Mouse (Mus musculus): ENCODE measurements around the gene Tbc1d22a. TPM values are rescaled to one million over a fixed set of nuclear protein-coding genes. Genes with fewer than 3 reads are reported as not detected.
A peak's percentile ranks its signal among the peaks of the same experiment; 100 is the strongest.

Tbc1d22a gene
- polyA plus RNA-seq, 1 experiment from 2014 or later = 13.2 TPM

DNA sequence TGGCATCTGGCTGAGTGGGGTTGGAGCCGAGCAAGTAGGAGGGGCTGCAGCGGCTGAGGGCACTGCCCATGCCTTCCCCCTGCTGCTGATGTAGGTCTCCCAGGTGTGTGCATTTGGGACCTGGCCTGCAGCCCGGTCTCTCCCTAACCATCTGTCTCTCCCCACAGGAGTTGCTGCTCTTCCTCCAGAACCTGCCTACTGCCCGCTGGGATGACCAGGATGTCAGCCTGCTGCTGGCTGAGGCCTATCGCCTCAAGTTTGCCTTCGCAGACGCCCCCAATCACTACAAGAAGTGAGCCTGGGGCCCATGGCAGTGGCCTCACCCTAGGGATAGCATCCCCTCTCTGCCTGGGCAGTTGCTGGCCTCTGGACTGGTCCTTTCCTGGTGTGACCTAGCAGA, 282.4 kb downstream of the Tbc1d22a start:
- H3K9ac ChIP-seq (ENCODE audit: low read depth, low read length) = no peak overlapping the region; the same call in 1 of the 2 replicates
- no peak overlapping the region for H3K4me2 ChIP-seq (ENCODE audit: low read length)
- no peaks in the 10 kb centered on the region for H3K36me3 ChIP-seq (ENCODE audit: control insufficient read depth, insufficient read depth, low read length)
- H3K27ac ChIP-seq (ENCODE audit: low read depth, low read length) = no peak overlapping the region
- WGBS = 80% methylated on average over 7 of the region's 7 CpGs
- no peak for ATAC-seq
- H3K9me3 ChIP-seq (ENCODE audit: control insufficient read depth, low read length) = no peaks in the 10 kb centered on the region
- H3K4me3 ChIP-seq (ENCODE audit: low read length) = no peak overlapping the region
- no peaks in the 10 kb centered on the region for H3K27me3 ChIP-seq (replicated peaks; ENCODE audit: control insufficient read depth, insufficient read depth, low read length)
- H3K4me1 ChIP-seq (ENCODE audit: control insufficient read depth, insufficient read depth, low read depth, low read length) = no peaks in the 10 kb centered on the region; the same call in 1 of the 2 replicates

DNA sequence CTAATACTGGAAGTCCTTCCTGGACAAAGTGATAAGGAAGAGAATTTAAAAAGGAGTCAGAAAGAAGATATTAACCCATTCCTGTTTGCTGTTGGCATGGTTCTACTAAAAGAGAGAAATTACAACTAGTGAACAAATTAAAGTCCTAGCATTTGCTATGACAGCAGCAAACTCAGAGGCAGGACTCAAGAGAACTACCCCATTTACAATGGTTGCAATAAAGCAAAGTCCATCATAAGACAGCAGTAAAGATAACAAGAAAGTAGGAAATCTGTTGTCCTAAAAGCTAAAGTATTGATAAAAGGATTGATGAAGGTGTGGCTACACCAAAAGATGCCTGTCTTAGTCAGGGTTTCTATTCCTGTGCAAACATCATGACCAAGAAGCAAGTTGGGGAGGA, 286.3 kb downstream of the Tbc1d22a start:
- H3K4me1 ChIP-seq (ENCODE audit: control insufficient read depth, insufficient read depth, low read depth, low read length) = no peaks in the 10 kb centered on the region
- no peak overlapping the region for H3K4me2 ChIP-seq (ENCODE audit: low read length)
- ATAC-seq = no peak
- H3K9me3 ChIP-seq (ENCODE audit: control insufficient read depth, low read length) = no peaks in the 10 kb centered on the region
- no peak overlapping the region for H3K27ac ChIP-seq (ENCODE audit: low read depth, low read length)
- H3K36me3 ChIP-seq (ENCODE audit: control insufficient read depth, insufficient read depth, low read length) = no peaks in the 10 kb centered on the region
- no peak overlapping the region for H3K9ac ChIP-seq (ENCODE audit: low read depth, low read length)
- H3K27me3 ChIP-seq (replicated peaks; ENCODE audit: control insufficient read depth, insufficient read depth, low read length) = no peaks in the 10 kb centered on the region
- no peak overlapping the region for H3K4me3 ChIP-seq (ENCODE audit: low read length)

DNA sequence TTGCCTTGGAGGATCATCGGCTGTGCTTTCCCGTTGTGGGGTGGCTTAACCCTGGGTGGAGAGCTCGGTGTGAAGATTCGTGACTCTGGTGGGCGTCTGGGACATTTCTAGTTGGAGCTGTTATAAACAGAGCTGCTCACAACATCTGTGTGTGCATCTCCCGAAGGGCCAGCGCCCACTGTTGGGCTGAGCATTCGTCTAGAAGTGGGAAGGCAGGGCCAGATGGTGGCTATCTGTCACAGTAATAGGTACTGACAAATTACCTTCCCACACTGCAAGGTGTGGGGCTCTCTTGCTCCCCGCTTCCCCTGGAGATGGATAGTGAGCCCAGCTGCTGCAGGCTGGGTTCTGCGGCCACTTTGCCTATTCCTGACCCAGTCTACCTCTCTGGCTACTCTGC, 289.2 kb downstream of the Tbc1d22a start:
- H3K4me1 ChIP-seq (ENCODE audit: control insufficient read depth, insufficient read depth, low read depth, low read length) = 0 out of 2 replicates have a peak, but pooled peaks cover under 1% of the 10 kb centered on the region
- no peak overlapping the region for H3K4me3 ChIP-seq (ENCODE audit: low read length)
- H3K27ac ChIP-seq (ENCODE audit: low read depth, low read length) = no peak overlapping the region
- 63% methylated on average over 10 of the region's 10 CpGs for WGBS
- H3K9me3 ChIP-seq (ENCODE audit: control insufficient read depth, low read length) = no peaks in the 10 kb centered on the region
- H3K4me2 ChIP-seq (ENCODE audit: low read length) = no peak overlapping the region
- no peaks in the 10 kb centered on the region for H3K36me3 ChIP-seq (ENCODE audit: control insufficient read depth, insufficient read depth, low read length)
- H3K9ac ChIP-seq (ENCODE audit: low read depth, low read length) = no peak overlapping the region
- no peaks in the 10 kb centered on the region for H3K27me3 ChIP-seq (replicated peaks; ENCODE audit: control insufficient read depth, insufficient read depth, low read length)
- ATAC-seq = peak; percentile 40; the same call in 1 of the 2 replicates

DNA sequence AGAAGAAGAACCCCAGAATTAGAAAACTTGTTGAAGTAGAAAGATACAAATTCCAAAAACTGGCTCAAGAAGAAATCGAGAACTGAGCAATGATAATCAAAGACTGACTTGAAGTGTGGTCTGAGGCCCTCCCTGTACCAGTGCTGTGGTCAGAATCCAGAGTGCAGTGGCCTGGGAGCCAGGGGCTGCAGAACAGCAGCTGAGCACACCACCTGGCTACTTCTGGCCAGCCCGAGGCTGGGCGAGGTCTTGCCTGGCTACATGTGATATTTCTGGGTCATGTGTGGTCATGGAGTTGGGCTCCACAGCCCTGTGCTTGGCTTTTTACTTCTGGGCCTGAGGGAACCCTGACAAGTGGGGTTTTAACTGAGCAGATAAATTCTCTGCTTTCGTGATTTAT, 292.4 kb downstream of the Tbc1d22a start:
- no peak overlapping the region for H3K27ac ChIP-seq (ENCODE audit: low read depth, low read length)
- ATAC-seq = no peak
- H3K36me3 ChIP-seq (ENCODE audit: control insufficient read depth, insufficient read depth, low read length) = no peaks in the 10 kb centered on the region
- no peak overlapping the region for H3K9ac ChIP-seq (ENCODE audit: low read depth, low read length)
- H3K4me2 ChIP-seq (ENCODE audit: low read length) = no peak overlapping the region
- no peaks in the 10 kb centered on the region for H3K9me3 ChIP-seq (ENCODE audit: control insufficient read depth, low read length)
- H3K4me3 ChIP-seq (ENCODE audit: low read length) = no peak overlapping the region
- no peaks in the 10 kb centered on the region for H3K27me3 ChIP-seq (replicated peaks; ENCODE audit: control insufficient read depth, insufficient read depth, low read length)
- 80% methylated on average over 4 of the region's 4 CpGs for WGBS
- peaks cover 16% of the 10 kb centered on the region for H3K4me1 ChIP-seq (ENCODE audit: control insufficient read depth, insufficient read depth, low read depth, low read length)

DNA sequence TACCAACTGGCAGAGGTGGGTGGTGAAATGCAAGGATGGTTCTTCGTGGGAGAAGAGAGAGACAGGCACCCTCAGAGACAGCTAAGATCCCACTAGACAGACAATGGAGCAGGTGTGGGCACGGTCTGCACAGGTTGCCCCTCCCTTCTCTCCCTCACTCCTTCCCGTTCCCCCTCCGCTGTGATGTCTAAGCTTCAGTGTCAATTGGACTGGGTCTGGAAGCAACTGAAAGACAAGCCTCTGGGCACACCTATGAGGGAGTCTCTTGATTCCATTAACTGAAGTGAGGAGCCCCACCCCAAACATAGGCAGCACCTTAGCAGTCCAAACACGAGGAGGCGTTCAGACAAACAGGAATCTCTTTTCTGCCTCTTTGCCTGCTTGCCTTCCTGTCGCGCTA, 293.3 kb downstream of the Tbc1d22a start:
- Histone ChIP-seq H3K27ac (ENCODE audit: low read depth, low read length) (no peak overlapping the region), H3K4me3 (ENCODE audit: low read length) (no peak overlapping the region), H3K9me3 (ENCODE audit: control insufficient read depth, low read length) (no peaks in the 10 kb centered on the region), H3K4me2 (ENCODE audit: low read length) (no peak overlapping the region), H3K36me3 (ENCODE audit: control insufficient read depth, insufficient read depth, low read length) (no peaks in the 10 kb centered on the region), H3K27me3 (replicated peaks; ENCODE audit: control insufficient read depth, insufficient read depth, low read length) (no peaks in the 10 kb centered on the region), H3K9ac (ENCODE audit: low read depth, low read length) (no peak overlapping the region), H3K4me1 (ENCODE audit: control insufficient read depth, insufficient read depth, low read depth, low read length) (peaks cover 16% of the 10 kb centered on the region)
- 93% methylated on average over 8 of the region's 8 CpGs for WGBS
- no peak for ATAC-seq

DNA sequence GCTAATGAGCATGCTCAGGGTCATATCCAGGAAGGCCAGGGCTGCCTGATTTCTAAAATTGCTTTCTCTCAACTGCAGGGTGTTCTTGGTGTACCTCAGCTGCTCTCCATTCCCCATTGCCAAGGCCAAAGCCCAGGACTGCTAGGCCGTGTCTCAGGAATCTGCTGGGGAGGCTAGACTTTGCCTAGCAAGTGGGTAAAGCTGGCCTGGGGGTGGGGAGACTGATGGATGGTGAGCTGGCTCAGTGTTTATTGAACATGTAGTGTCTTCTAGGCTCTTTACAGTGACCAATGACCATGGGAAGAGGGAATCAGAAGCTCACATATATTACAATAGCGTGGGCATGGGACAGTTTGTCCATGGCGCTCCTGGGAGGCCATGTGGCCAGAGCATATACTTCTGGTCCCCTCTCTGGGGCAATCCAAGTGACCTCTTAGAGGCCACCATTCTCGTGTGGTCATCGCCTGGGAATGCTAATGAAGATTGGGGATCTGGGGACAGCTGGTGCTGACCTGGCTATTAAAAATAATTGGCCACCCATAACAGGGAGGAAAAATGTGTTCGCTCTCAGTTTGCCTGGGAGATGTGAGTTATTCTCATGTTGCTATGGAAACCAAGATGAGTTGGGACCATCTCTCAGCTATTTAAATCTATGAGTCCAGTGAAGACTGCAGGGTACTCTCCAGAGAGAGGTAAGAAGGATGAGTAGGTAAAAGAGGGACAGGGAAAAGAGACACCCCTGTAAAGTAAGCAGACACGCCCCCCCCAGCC, 294.3 kb downstream of the Tbc1d22a start:
- no peak overlapping the region for H3K9ac ChIP-seq (ENCODE audit: low read depth, low read length)
- H3K9me3 ChIP-seq (ENCODE audit: control insufficient read depth, low read length) = no peaks in the 10 kb centered on the region
- 59% methylated on average over 7 of the region's 7 CpGs for WGBS
- H3K27ac ChIP-seq (ENCODE audit: low read depth, low read length) = no peak overlapping the region
- no peaks in the 10 kb centered on the region for H3K27me3 ChIP-seq (replicated peaks; ENCODE audit: control insufficient read depth, insufficient read depth, low read length)
- peaks cover 16% of the 10 kb centered on the region for H3K4me1 ChIP-seq (ENCODE audit: control insufficient read depth, insufficient read depth, low read depth, low read length)
- H3K36me3 ChIP-seq (ENCODE audit: control insufficient read depth, insufficient read depth, low read length) = no peaks in the 10 kb centered on the region
- no peak overlapping the region for H3K4me2 ChIP-seq (ENCODE audit: low read length)
- no peak overlapping the region for H3K4me3 ChIP-seq (ENCODE audit: low read length)
- ATAC-seq = peak; percentile 34; the same call in 1 of the 2 replicates

DNA sequence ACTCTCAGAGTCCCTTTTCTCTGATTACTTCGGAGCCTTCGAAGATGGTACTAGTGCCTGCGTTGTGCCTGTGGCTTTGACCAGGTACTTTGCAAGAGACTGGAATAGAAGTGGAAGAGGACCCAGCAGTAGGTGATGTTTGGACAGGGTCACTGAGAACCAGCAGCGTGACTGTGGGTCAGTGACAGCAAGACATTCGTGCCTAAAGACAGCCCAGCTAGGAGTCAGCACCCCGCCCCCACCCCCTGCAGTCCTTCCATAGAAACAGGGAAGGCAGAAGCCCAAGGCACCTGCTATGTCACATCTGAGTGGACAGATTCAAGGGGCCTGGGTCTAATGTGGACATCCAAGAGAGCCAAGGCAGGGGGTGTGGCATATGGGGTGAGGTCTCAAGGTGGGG, 295.3 kb downstream of the Tbc1d22a start:
- Histone ChIP-seq H3K36me3 (ENCODE audit: control insufficient read depth, insufficient read depth, low read length) (no peaks in the 10 kb centered on the region), H3K4me2 (ENCODE audit: low read length) (no peak overlapping the region), H3K4me1 (ENCODE audit: control insufficient read depth, insufficient read depth, low read depth, low read length) (peaks cover 16% of the 10 kb centered on the region), H3K9me3 (ENCODE audit: control insufficient read depth, low read length) (no peaks in the 10 kb centered on the region), H3K27ac (ENCODE audit: low read depth, low read length) (no peak overlapping the region), H3K27me3 (replicated peaks; ENCODE audit: control insufficient read depth, insufficient read depth, low read length) (no peaks in the 10 kb centered on the region), H3K4me3 (ENCODE audit: low read length) (no peak overlapping the region), H3K9ac (ENCODE audit: low read depth, low read length) (no peak overlapping the region)
- 73% methylated on average over 6 of the region's 6 CpGs for WGBS
- ATAC-seq = no peak

DNA sequence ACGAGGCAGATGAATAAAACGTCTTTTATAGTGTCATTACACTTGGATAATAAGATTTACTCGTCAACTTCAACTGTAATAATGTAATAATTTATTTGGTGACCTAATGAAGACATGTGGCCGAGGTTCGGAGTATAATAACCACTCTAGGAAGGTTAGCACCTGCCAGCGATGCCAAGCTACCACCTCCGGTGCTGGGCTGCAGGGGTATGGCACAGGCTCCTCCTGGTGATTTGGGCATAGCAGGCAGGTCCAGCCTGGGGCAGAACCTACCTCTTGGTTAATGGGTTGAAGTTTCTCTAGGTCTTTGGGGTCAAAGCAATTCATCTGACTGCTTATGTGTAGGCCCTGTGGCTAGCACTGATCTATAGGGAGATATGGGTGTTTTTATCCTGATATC, 296.9 kb downstream of the Tbc1d22a start:
- WGBS = 77% methylated on average over 7 of the region's 7 CpGs
- peaks cover 16% of the 10 kb centered on the region for H3K4me1 ChIP-seq (ENCODE audit: control insufficient read depth, insufficient read depth, low read depth, low read length)
- H3K9me3 ChIP-seq (ENCODE audit: control insufficient read depth, low read length) = no peaks in the 10 kb centered on the region
- H3K9ac ChIP-seq (ENCODE audit: low read depth, low read length) = no peak overlapping the region
- H3K36me3 ChIP-seq (ENCODE audit: control insufficient read depth, insufficient read depth, low read length) = no peaks in the 10 kb centered on the region
- H3K4me2 ChIP-seq (ENCODE audit: low read length) = no peak overlapping the region
- H3K4me3 ChIP-seq (ENCODE audit: low read length) = no peak overlapping the region
- no peak overlapping the region for H3K27ac ChIP-seq (ENCODE audit: low read depth, low read length)
- no peak for ATAC-seq
- H3K27me3 ChIP-seq (replicated peaks; ENCODE audit: control insufficient read depth, insufficient read depth, low read length) = no peaks in the 10 kb centered on the region

DNA sequence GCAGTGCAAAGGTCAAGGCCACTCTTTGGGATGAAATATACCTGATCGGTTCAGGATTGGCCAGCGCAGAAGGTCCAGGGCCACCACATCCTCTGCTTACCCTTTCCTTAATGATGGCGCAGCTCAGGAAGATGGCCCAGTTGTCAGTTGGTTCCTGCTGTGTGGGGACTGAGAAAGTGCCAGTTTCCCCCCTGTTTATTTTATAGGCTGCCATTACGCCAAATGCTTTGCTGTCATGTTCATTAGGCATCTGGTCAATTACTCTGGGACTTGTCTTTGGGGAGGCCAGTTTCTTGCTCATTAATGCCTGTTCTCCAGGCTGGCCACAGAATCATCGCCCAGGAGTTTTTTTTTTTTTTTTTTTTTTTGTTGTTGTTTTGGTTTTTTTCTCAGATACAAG, 299.1 kb downstream of the Tbc1d22a start:
- ATAC-seq = no peak
- Histone ChIP-seq H3K9me3 (ENCODE audit: control insufficient read depth, low read length) (no peaks in the 10 kb centered on the region), H3K36me3 (ENCODE audit: control insufficient read depth, insufficient read depth, low read length) (no peaks in the 10 kb centered on the region), H3K27me3 (replicated peaks; ENCODE audit: control insufficient read depth, insufficient read depth, low read length) (no peaks in the 10 kb centered on the region), H3K4me1 (ENCODE audit: control insufficient read depth, insufficient read depth, low read depth, low read length) (peaks cover 16% of the 10 kb centered on the region), H3K27ac (ENCODE audit: low read depth, low read length) (no peak overlapping the region), H3K4me3 (ENCODE audit: low read length) (no peak overlapping the region), H3K9ac (ENCODE audit: low read depth, low read length) (no peak overlapping the region), H3K4me2 (ENCODE audit: low read length) (no peak overlapping the region)
- 82% methylated on average over 5 of the region's 5 CpGs for WGBS
